Mouse (Mus musculus) stomach, embryonic 16.5 days (tissue): ENCODE results near the gene Cryl1. TPM values are rescaled to one million over a fixed set of nuclear protein-coding genes. Genes with fewer than 3 reads are reported as not detected.
A peak's percentile ranks its signal among the peaks of the same experiment; 100 is the strongest.

Source experiments
- ATAC-seq: fragments of 200-750 bp; cut with Nextera tagmentation; 2 replicates; pipeline ENCODE4 v1.8.0; 2017; ENCODE audit warnings: moderate number of reproducible peaks, moderate TSS enrichment; ENCODE audit not compliant: insufficient read depth, low FRiP score
- H3K27ac ChIP-seq: fragments of 300-500 bp; sonication (generic); 2 replicates; pipeline ENCODE4 v1.5.1; 2014; ENCODE audit warnings: low read length
- H3K27me3 ChIP-seq: fragments of 300-500 bp; sonication (generic); 2 replicates; pipeline ENCODE4 v1.6.1; 2014; ENCODE audit warnings: low read length, control low read depth, mixed read lengths; ENCODE audit not compliant: control insufficient read depth, insufficient read depth
- H3K36me3 ChIP-seq: fragments of 300-500 bp; sonication (generic); 2 replicates; pipeline ENCODE4 v1.6.1; 2014; ENCODE audit warnings: low read length; ENCODE audit not compliant: control insufficient read depth, insufficient read depth
- H3K4me1 ChIP-seq: fragments of 300-500 bp; sonication (generic); 2 replicates; pipeline ENCODE4 v1.6.1; 2014; ENCODE audit warnings: low read length, control low read depth, mixed read lengths; ENCODE audit not compliant: control insufficient read depth, insufficient read depth
- H3K4me2 ChIP-seq: fragments of 300-500 bp; sonication (generic); 2 replicates; pipeline ENCODE4 v1.6.1; 2014; ENCODE audit warnings: low read depth, low read length, mixed read lengths
- H3K4me3 ChIP-seq: fragments of 300-500 bp; sonication (generic); replicated peaks from 2 replicates; pipeline ENCODE4 v1.5.1; 2014; ENCODE audit warnings: mild to moderate bottlenecking, low read length
- H3K9ac ChIP-seq: fragments of 300-500 bp; sonication (generic); 2 replicates; pipeline ENCODE4 v1.6.1; 2014; ENCODE audit warnings: low read length
- H3K9me3 ChIP-seq: fragments of 300-500 bp; sonication (generic); replicated peaks from 2 replicates; pipeline ENCODE4 v1.6.1; 2016; ENCODE audit warnings: low read length, control low read depth; ENCODE audit not compliant: control insufficient read depth
- WGBS: fragments of 180-500 bp; shearing (Covaris S2); extraction: QIAGEN DNeasy Blood & Tissue Kit; methylation state at CpG from one replicate; pipeline ENCODE4 v1.1.7; 2014; 5-methylcytosine and 5-hydroxymethylcytosine counted together
- polyA plus RNA-seq: library from polyadenylated mRNA; unstranded; fragments of >200 nt; fragmentation: Nextera tagmentation; extraction: Ambion mirVana; gene quantifications from 2 replicates; pipeline ENCODE4 v1.2.1, GENCODE M21; 2015

The Cryl1 gene
- polyA plus RNA-seq, 1 experiment from 2014 or later, result 41.0 TPM

DNA sequence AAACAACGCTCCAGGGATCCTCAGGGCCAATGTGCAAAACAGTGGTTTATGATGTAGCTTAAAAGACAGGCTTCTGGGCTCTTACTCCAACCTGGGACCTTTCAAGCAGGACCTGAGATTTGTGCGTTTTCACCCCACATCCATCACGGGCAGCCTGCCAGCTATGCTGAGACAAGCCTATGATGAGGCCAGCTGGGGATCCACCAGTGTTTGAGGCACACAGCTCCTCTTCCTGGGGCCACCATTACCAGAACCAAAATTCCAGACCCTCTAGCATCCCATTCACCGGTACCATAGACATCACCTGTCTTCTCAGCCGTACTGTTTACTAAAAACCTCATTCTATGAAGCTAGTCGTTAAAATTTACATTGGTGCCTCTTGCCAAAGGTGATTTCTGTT lies 151.8 kb downstream of the Cryl1 start:
- Histone ChIP-seq H3K9ac (no peak overlapping the region), H3K27me3 (no peaks in the 10 kb centered on the region), H3K36me3 (no peaks in the 10 kb centered on the region), H3K4me1 (no peaks in the 10 kb centered on the region), H3K9me3 (no peaks in the 10 kb centered on the region), H3K27ac (no peak overlapping the region), H3K4me3 (no peak overlapping the region), H3K4me2 (no peak overlapping the region)
- ATAC-seq, result no peak
- 67% methylated on average over 6 of the region's 6 CpGs for WGBS

DNA sequence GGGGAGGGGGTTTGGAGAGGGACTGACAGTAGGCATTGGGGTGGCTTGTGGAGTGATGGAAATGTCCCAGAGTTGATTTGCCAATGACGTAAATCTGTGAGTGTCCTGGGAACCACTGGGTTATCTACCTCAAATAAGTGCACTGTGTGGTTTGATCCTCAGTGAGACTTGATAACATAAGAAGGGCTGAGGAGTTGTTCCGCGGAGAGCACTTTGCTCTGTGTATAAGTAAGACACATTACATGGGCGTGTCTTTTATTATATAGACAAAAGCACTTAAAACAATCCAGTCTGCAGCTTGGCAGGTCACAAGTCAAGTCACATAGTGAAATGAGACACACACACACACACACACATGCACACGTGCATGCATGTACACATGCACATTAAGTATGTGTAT lies 155.4 kb downstream of the Cryl1 start:
- H3K9me3 ChIP-seq, result no peaks in the 10 kb centered on the region
- WGBS, result 52% methylated on average over 5 of the region's 5 CpGs
- no peak for ATAC-seq
- H3K27ac ChIP-seq, result no peak overlapping the region
- no peaks in the 10 kb centered on the region for H3K4me1 ChIP-seq
- no peaks in the 10 kb centered on the region for H3K27me3 ChIP-seq
- no peaks in the 10 kb centered on the region for H3K36me3 ChIP-seq
- no peak overlapping the region for H3K9ac ChIP-seq
- H3K4me2 ChIP-seq, result no peak overlapping the region
- H3K4me3 ChIP-seq, result no peak overlapping the region

DNA sequence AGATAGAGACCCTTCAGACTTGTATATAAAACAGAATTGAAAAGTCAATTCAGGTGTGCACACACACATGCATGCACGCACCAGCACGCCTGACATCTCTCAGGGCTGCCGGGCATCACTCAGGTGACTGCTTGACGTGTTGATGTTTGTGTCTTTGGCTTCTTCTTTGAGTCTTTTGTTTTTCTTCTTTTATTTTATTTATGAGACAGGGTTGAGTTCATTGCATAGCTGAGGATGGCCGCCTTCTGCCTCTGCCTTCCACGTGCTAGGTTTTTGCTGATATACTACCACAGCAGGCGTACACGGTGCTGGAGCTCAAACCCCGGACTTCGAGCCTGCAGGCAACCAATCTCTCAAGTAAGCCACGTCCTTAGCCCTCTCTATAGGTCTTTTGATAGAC lies 163.1 kb downstream of the Cryl1 start:
- no peak for ATAC-seq
- Histone ChIP-seq H3K36me3 (no peaks in the 10 kb centered on the region), H3K9ac (no peak overlapping the region), H3K4me1 (no peaks in the 10 kb centered on the region), H3K4me2 (no peak overlapping the region), H3K27ac (no peak overlapping the region), H3K4me3 (no peak overlapping the region), H3K27me3 (no peaks in the 10 kb centered on the region), H3K9me3 (no peaks in the 10 kb centered on the region)
- WGBS, result 75% methylated on average over 11 of the region's 11 CpGs

- Histone ChIP-seq H3K36me3 (no peaks in the 10 kb centered on the region), H3K9ac (no peak overlapping the region), H3K4me3 (no peak overlapping the region), H3K4me2 (no peak overlapping the region), H3K27me3 (no peaks in the 10 kb centered on the region), H3K27ac (no peak overlapping the region), H3K9me3 (no peaks in the 10 kb centered on the region), H3K4me1 (no peaks in the 10 kb centered on the region)
- no peak for ATAC-seq
- 31% methylated on average over 4 of the region's 4 CpGs for WGBS
These were observed 163.6 kb downstream of the Cryl1 start for GRCm38 (mm10) chr14:57234711-57235110.

DNA sequence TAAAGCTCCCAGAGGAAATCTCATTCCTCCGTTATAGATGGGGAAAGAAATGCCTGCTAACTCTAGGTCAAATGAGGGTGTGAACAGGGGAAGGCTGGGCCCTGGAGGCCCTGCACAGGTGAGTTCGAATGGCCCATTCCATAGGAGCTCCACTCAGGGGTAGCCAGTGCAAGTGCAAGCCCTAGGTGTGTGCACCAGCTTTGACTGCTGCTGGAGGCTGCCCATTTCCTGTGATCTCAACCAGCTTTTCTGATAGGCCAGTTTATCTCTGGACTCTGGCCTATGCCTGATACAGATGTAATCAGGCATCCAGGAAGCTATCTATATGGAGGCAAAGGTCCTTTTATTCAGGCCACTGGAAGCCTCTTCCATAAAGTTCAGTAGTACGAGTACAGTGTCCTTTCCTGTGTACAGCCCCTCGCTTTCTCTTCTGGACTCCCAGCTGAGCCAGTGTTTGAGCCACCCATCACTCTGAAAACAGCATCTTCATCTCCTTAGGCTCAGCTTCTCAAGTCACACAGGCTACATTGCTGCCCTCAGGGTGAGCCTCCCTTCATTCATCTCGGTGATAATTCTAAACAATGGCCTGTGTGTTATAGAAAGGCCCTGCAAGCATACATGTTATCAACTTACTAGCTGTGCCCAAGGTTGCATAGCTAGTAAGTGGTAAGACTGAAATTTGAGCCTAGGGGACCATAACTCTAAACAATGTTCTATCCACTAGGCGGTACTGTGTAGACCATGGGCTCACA lies 167.9 kb downstream of the Cryl1 start:
- Histone ChIP-seq H3K4me1 (no peaks in the 10 kb centered on the region), H3K36me3 (no peaks in the 10 kb centered on the region), H3K27ac (no peak overlapping the region), H3K9me3 (no peaks in the 10 kb centered on the region), H3K4me3 (no peak overlapping the region), H3K4me2 (no peak overlapping the region), H3K27me3 (no peaks in the 10 kb centered on the region), H3K9ac (no peak overlapping the region)
- WGBS, result 57% methylated on average over 6 of the region's 6 CpGs
- ATAC-seq, result peak; percentile 56; the same call in 1 of the 2 replicates

Other genes starting within 250 kb of the Cryl1 start
- gene Ift88, start 25.5 kb upstream of the Cryl1 start, polyA plus RNA-seq, result 8.2 and 12.2 TPM in 2 replicates
- 2.7 and 3.2 TPM in 2 replicates for gene Il17d, start 126.2 kb upstream of the Cryl1 start, polyA plus RNA-seq
- 75.3 and 77.5 TPM in 2 replicates for gene Eef1akmt1, start 173.1 kb upstream of the Cryl1 start, polyA plus RNA-seq